Mouse (Mus musculus) heart, embryonic 14.5 days (tissue): Measurements from ENCODE around the gene Aox2. TPM values are rescaled to one million over a fixed set of nuclear protein-coding genes. Genes with fewer than 3 reads are reported as not detected.

Experiments used
- ATAC-seq: fragments of 200-750 bp; cut with Nextera tagmentation; 2 replicates; pipeline ENCODE4 v1.8.0; 2017; ENCODE audit warnings: low read depth, moderate TSS enrichment; ENCODE audit not compliant: insufficient number of reproducible peaks, insufficient read depth, low FRiP score
- H3K27ac ChIP-seq, 2 experiments: fragments of 200-500 bp in 1 of 2; fragments of 300-500 bp in 1 of 2; sonication (generic) in 1 of 2; replicated peaks in 1 of 2; 2 replicates each; pipeline ENCODE4 v1.5.1; 2012 to 2014; ENCODE audit warnings: low read depth in 2 of 2, low read length in 2 of 2, control low read depth in 1 of 2, mild to moderate bottlenecking in 1 of 2, mixed read lengths in 1 of 2; ENCODE audit not compliant: control insufficient read depth in 1 of 2, insufficient read depth in 1 of 2
- H3K27me3 ChIP-seq: fragments of 300-500 bp; sonication (generic); 2 replicates; pipeline ENCODE4 v1.6.1; 2014; ENCODE audit warnings: mild to moderate bottlenecking, low read length, control low read depth; ENCODE audit not compliant: control insufficient read depth, insufficient read depth
- H3K36me3 ChIP-seq: fragments of 300-500 bp; sonication (generic); 2 replicates; pipeline ENCODE4 v1.6.1; 2014; ENCODE audit warnings: mild to moderate bottlenecking, control low read depth, low read length, mixed read lengths; ENCODE audit not compliant: control insufficient read depth, insufficient read depth
- H3K4me1 ChIP-seq, 2 experiments: fragments of 200-500 bp in 1 of 2; fragments of 300-500 bp in 1 of 2; sonication (generic) in 1 of 2; 2 replicates each; pipeline ENCODE4 v1.6.1; 2012 to 2014; ENCODE audit warnings: low read length in 2 of 2, control low read depth in 1 of 2, mixed read lengths in 1 of 2; ENCODE audit not compliant: control insufficient read depth in 2 of 2, insufficient read depth in 2 of 2
- H3K4me2 ChIP-seq: fragments of 300-500 bp; sonication (generic); 2 replicates; pipeline ENCODE4 v1.6.1; 2014; ENCODE audit warnings: mild to moderate bottlenecking, low read length
- H3K4me3 ChIP-seq, 2 experiments: fragments of 200-500 bp in 1 of 2; fragments of 300-500 bp in 1 of 2; sonication (generic) in 1 of 2; 2 replicates each; pipeline ENCODE4 v1.5.1; 2012 to 2014; ENCODE audit warnings: low read length in 2 of 2, mild to moderate bottlenecking in 2 of 2, control low read depth in 1 of 2, low read depth in 1 of 2, moderate library complexity in 1 of 2; ENCODE audit not compliant: control insufficient read depth in 1 of 2, insufficient read depth in 1 of 2
- H3K9ac ChIP-seq: fragments of 300-500 bp; sonication (generic); 2 replicates; pipeline ENCODE4 v1.6.1; 2014; ENCODE audit warnings: mild to moderate bottlenecking, low read length
- H3K9me3 ChIP-seq: fragments of 300-500 bp; sonication (generic); 2 replicates; pipeline ENCODE4 v1.6.1; 2016; ENCODE audit warnings: low read length, control low read depth; ENCODE audit not compliant: control insufficient read depth
- WGBS: fragments of 180-500 bp; shearing (Covaris S2); extraction: QIAGEN DNeasy Blood & Tissue Kit; methylation state at CpG from one replicate; pipeline ENCODE4 v1.1.7; 2014; 5-methylcytosine and 5-hydroxymethylcytosine counted together
- polyA plus RNA-seq: library from polyadenylated mRNA; unstranded; fragments of >200 nt; fragmentation: Nextera tagmentation; extraction: Ambion mirVana; gene quantifications from 2 replicates; pipeline ENCODE4 v1.2.1, GENCODE M21; 2014

Aox2 gene
- polyA plus RNA-seq, 1 experiment from 2014 or later: not detected

GRCm38 (mm10) chr1:58270807-58271569, 7.1 kb upstream of the Aox2 start:
- Histone ChIP-seq H3K4me2 (no peak overlapping the region), H3K27ac (no peak overlapping the region), H3K4me3 (no peak overlapping the region), H3K4me1 (no peaks in the 10 kb centered on the region), H3K9me3 (no peaks in the 10 kb centered on the region), H3K36me3 (no peaks in the 10 kb centered on the region), H3K9ac (no peak overlapping the region), H3K27me3 (no peaks in the 10 kb centered on the region)
- ATAC-seq: no peak
- 37% methylated on average over 6 of the region's 6 CpGs for WGBS

GRCm38 (mm10) chr1:58275879-58276278, 2.2 kb upstream of the Aox2 start:
- no peak overlapping the region for H3K4me2 ChIP-seq
- H3K9ac ChIP-seq: no peak overlapping the region
- ATAC-seq: no peak
- no peaks in the 10 kb centered on the region for H3K9me3 ChIP-seq
- 34% methylated on average over 9 of the region's 9 CpGs for WGBS
- H3K4me1 ChIP-seq: no peaks in the 10 kb centered on the region
- H3K4me3 ChIP-seq: no peak overlapping the region
- no peaks in the 10 kb centered on the region for H3K27me3 ChIP-seq
- no peaks in the 10 kb centered on the region for H3K36me3 ChIP-seq
- no peak overlapping the region for H3K27ac ChIP-seq

GRCm38 (mm10) chr1:58278513-58278912, 387 bp downstream of the Aox2 start:
- Histone ChIP-seq H3K9ac (no peak overlapping the region), H3K27ac (no peak overlapping the region), H3K4me3 (no peak overlapping the region), H3K27me3 (no peaks in the 10 kb centered on the region), H3K4me1 (no peaks in the 10 kb centered on the region), H3K4me2 (no peak overlapping the region), H3K36me3 (no peaks in the 10 kb centered on the region), H3K9me3 (no peaks in the 10 kb centered on the region)
- 50% methylated on average over 7 of the region's 7 CpGs for WGBS
- ATAC-seq: no peak

GRCm38 (mm10) chr1:58280381-58280780, 2.3 kb downstream of the Aox2 start:
- no peak overlapping the region for H3K9ac ChIP-seq
- no peak overlapping the region for H3K27ac ChIP-seq
- 72% methylated on average over 4 of the region's 4 CpGs for WGBS
- no peaks in the 10 kb centered on the region for H3K36me3 ChIP-seq
- H3K27me3 ChIP-seq: no peaks in the 10 kb centered on the region
- H3K4me1 ChIP-seq: no peaks in the 10 kb centered on the region
- H3K4me3 ChIP-seq: no peak overlapping the region
- no peak for ATAC-seq
- H3K9me3 ChIP-seq: no peaks in the 10 kb centered on the region
- H3K4me2 ChIP-seq: no peak overlapping the region

- H3K9me3 ChIP-seq: no peaks in the 10 kb centered on the region
- no peak for ATAC-seq
Measured at GRCm38 (mm10) chr1:58280939-58281624, 3.0 kb downstream of the Aox2 start.

GRCm38 (mm10) chr1:58281625-58281988, 3.5 kb downstream of the Aox2 start:
- H3K27ac ChIP-seq: no peak overlapping the region
- H3K4me2 ChIP-seq: no peak overlapping the region
- no peaks in the 10 kb centered on the region for H3K27me3 ChIP-seq
- WGBS: 69% methylated on average over 4 of the region's 4 CpGs
- no peaks in the 10 kb centered on the region for H3K9me3 ChIP-seq
- no peaks in the 10 kb centered on the region for H3K4me1 ChIP-seq
- H3K36me3 ChIP-seq: no peaks in the 10 kb centered on the region
- H3K9ac ChIP-seq: no peak overlapping the region
- H3K4me3 ChIP-seq: no peak overlapping the region
- no peak for ATAC-seq

More at GRCm38 (mm10) chr1:58280939-58281624, 3.0 kb downstream of the Aox2 start:
- Histone ChIP-seq H3K4me3 (no peak overlapping the region), H3K27me3 (no peaks in the 10 kb centered on the region), H3K9ac (no peak overlapping the region), H3K4me1 (no peaks in the 10 kb centered on the region), H3K27ac (no peak overlapping the region), H3K4me2 (no peak overlapping the region), H3K36me3 (no peaks in the 10 kb centered on the region)
- WGBS: 78% methylated on average over 13 of the region's 13 CpGs

- Histone ChIP-seq H3K36me3 (no peaks in the 10 kb centered on the region), H3K4me3 (no peak overlapping the region), H3K4me1 (no peaks in the 10 kb centered on the region), H3K9me3 (no peaks in the 10 kb centered on the region), H3K4me2 (no peak overlapping the region), H3K9ac (no peak overlapping the region), H3K27me3 (no peaks in the 10 kb centered on the region), H3K27ac (no peak overlapping the region)
- no peak for ATAC-seq
- 29% methylated on average over 7 of the region's 7 CpGs for whole genome bisulfite sequencing
Measured at GRCm38 (mm10) chr1:58284505-58284904, 6.4 kb downstream of the Aox2 start.
